Mouse (Mus musculus) mouse embryonic stem cell (cell line): ENCODE measurements at regions not wholly inside any gene's neighbourhood (a gene's known extent, or its start where the extent isn't known, plus 50 kb on each side); places are given as distances from the start of the nearest gene placed in this dataset.

Experiments
- in situ Hi-C, 2 experiments: fragments of 300-500 bp; cut with MboI; formaldehyde crosslinking; loops; 1 replicate in 1 of 2; 3 replicates in 1 of 2; pipeline ENCODE4 v1.14.3; 2019 to 2020; ENCODE audit warnings: low sequenced_read_pairs in 2 of 2, low pct_unique_long_range_greater_than_20kb in 1 of 2, mixed read lengths in 1 of 2; ENCODE audit not compliant: unreplicated experiment in 1 of 2

GRCm38 (mm10) chr9:61289713-61290112 is 82.5 kb upstream of the Tle3 start:
- in situ Hi-C loops = no loop called here

- in situ Hi-C loops = no loop called here
Observed at GRCm38 (mm10) chr9:61291646-61292045, 80.5 kb upstream of the Tle3 start.

- in situ Hi-C loops = no loop called here
Observed at GRCm38 (mm10) chr9:61292501-61292900, 79.7 kb upstream of the Tle3 start.

GRCm38 (mm10) chr9:61293223-61293985 is 78.8 kb upstream of the Tle3 start:
- in situ Hi-C loops = no loop called here

GRCm38 (mm10) chr9:61295001-61295400 is 77.2 kb upstream of the Tle3 start:
- in situ Hi-C loops = no loop called here

- in situ Hi-C loops = no loop called here
Observed at GRCm38 (mm10) chr9:61296311-61296947, 75.7 kb upstream of the Tle3 start.

GRCm38 (mm10) chr9:61297385-61297784 is 74.8 kb upstream of the Tle3 start:
- in situ Hi-C loops = no loop called here

GRCm38 (mm10) chr9:61299873-61300560 is 72.1 kb upstream of the Tle3 start:
- in situ Hi-C loops = no loop called here

GRCm38 (mm10) chr9:61301070-61301469 is 71.1 kb upstream of the Tle3 start:
- in situ Hi-C loops = no loop called here

- in situ Hi-C loops = no loop called here
Observed at GRCm38 (mm10) chr9:61302724-61303123, 69.4 kb upstream of the Tle3 start.

- in situ Hi-C loops = no loop called here
Observed at GRCm38 (mm10) chr9:61306306-61306705, 65.9 kb upstream of the Tle3 start.

GRCm38 (mm10) chr9:61309096-61309495 is 63.1 kb upstream of the Tle3 start:
- in situ Hi-C loops = no loop called here

- in situ Hi-C loops = no loop called here
Observed at GRCm38 (mm10) chr9:61309768-61310493, 62.2 kb upstream of the Tle3 start.

- in situ Hi-C loops = no loop called here
Observed at GRCm38 (mm10) chr9:61310574-61310973, 61.6 kb upstream of the Tle3 start.

- in situ Hi-C loops = no loop called here
Observed at GRCm38 (mm10) chr9:61311604-61312003, 60.6 kb upstream of the Tle3 start.

GRCm38 (mm10) chr9:61314630-61315179 is 57.5 kb upstream of the Tle3 start:
- in situ Hi-C loops = no loop called here

- in situ Hi-C loops = no loop called here
Observed at GRCm38 (mm10) chr9:61315371-61316298, 56.5 kb upstream of the Tle3 start.

- in situ Hi-C loops = no loop called here
Observed at GRCm38 (mm10) chr9:61316442-61316841, 55.7 kb upstream of the Tle3 start.
